Mouse (Mus musculus) brain, embryonic 18.5 days (tissue): ENCODE results near the gene Arfip2.

Experiments used
- DNase-seq: peaks from one replicate; pipeline ENCODE4 v3.0.0-alpha.2; 2012; ENCODE audit warnings: low read depth, low spot score

Arfip2 gene

GRCm38 (mm10) chr7:105614400-105614799 is 25.8 kb downstream of the Arfip2 start:
- DNase-seq, result no peak

- no peak for DNase-seq
Measured at GRCm38 (mm10) chr7:105611767-105612166, 28.4 kb downstream of the Arfip2 start.

- DNase-seq, result no peak
Measured at GRCm38 (mm10) chr7:105608467-105608866, 31.7 kb downstream of the Arfip2 start.

GRCm38 (mm10) chr7:105602860-105603623 is 37.2 kb downstream of the Arfip2 start:
- no peak for DNase-seq

GRCm38 (mm10) chr7:105590097-105590496 is 50.1 kb downstream of the Arfip2 start:
- DNase-seq, result no peak

GRCm38 (mm10) chr7:105588325-105588912 is 51.8 kb downstream of the Arfip2 start:
- no peak for DNase-seq
